Mouse (Mus musculus): ENCODE data around the gene Ubl4b.
A peak's percentile ranks its signal among the peaks of the same experiment; 100 is the strongest.

Ubl4b gene

DNA sequence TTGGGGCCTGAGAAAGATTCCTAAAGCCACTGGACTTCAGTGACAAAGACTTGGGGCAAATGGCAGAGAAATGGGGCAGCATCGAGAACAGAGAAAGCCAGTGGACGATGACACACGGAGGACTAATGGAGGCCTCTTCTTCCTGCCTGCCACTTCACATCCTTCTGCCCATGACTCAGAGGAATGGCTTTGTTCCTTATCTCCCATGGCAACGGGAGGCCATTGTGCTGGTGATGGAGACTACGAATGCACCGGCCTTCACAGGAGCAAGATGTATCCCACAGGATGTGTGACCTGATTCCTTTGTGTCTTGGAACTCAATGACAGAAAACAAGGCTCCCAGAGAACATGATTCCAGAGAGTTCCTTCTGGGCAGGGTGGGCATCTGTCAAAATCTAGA lies 30.3 kb downstream of the Ubl4b start:
- no peak for DNase-seq (ENCODE audit: low spot score in 2 of 2)

- DNase-seq (ENCODE audit: low spot score in 2 of 2) = no peak
Measured at GRCm38 (mm10) chr3:107520931-107521330, 33.9 kb downstream of the Ubl4b start.

DNA sequence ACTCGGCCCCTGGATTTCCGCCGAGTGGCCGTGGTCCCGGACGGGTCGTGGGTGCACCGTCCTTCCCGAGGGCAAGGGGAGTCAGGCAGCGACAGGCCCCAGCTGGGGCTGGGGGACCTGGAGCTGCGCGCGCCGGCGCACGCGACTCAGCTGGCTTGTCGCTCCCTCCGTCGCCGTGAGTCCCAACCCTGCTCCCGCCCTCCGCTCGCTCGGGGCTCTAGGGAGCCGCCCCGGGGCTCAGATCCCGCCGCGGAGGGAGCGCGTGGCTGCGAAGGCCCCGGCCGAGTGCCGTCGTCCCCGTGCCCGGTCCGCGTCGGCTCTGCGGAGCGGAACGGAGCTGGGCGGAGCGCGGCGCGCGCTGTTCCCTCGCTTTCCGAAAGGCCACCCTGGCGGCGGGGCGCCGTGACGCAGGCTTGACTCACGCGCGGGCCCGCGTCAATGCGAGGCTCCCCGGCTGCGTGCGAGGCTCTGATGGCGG lies 37.2 kb downstream of the Ubl4b start, which contains the start of gene Slc6a17:
Slc6a17 (minus strand) TSS at position 388 of the 478 bp plus-strand sequence.
- DNase-seq (ENCODE audit: low spot score in 2 of 2) = no peak

DNA sequence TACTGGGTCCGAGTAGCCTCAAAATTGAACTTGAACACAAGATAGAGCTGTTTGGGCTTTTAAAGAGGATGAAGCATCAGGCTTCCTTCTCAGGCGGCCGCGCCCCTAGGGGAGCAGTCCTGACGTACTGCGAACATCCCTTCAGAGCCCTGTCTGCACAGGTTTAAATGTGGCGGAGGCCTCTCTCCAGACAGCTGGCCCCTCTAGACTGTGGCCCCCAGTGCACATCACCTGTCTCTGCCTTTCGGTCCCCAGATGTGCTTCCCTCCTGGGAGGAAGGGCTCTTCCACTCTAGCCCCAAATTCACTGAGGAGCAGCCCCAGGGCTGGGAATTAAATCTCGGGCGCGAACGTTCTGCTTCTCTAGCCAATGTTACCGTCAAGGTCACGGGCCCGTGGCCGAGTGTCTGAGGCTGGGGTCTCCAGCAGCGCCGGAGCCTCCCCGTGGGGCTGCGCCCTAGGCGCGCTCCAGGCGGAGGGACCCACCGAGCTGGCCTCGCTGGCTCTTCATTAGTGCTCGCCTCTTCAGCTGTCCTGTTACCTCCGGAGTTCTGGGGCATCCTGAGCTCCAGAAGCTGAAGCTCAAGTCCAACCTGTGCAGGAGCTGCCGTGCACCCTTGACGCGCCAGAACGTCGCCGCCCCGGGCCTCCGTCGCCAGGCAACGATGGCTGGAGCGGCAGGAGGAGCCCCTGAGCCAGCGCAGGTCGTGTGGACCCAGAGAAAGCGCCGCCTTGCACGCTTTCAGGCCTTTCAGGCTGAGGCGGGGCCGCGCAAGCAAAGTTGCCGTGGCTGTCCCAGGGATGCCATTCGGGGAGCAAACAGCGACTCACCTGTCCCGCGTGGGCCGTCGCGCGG lies 37.9 kb downstream of the Ubl4b start:
- DNase-seq (ENCODE audit: low spot score in 2 of 2) = no peak

- DNase-seq (ENCODE audit: low spot score in 2 of 2) = no peak
Measured at GRCm38 (mm10) chr3:107515989-107516388, 38.9 kb downstream of the Ubl4b start.

- no peak for DNase-seq (ENCODE audit: low spot score in 2 of 2)
Measured at GRCm38 (mm10) chr3:107511416-107511815, 43.5 kb downstream of the Ubl4b start.

DNA sequence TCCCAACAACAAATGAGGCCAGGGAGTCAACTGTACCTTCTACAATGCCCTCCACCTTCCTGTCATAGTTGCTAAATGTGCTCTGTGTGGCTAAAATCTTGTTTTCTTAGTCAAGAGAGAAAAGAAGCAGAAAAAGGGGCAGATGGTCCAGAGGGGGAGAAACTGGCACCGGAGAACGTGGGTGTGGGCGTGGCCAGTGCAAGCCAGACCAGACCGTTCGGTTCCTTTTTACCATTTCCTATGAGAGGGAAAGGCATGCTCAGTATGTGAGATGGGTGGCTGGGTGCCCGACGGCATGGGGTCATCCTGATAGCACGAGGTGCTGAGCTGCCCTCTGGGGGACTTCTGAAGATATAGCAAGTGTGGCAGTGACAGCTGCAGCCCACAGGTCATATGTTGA lies 46.2 kb downstream of the Ubl4b start:
- peak in 1 of 2 experiments; percentile 6 for DNase-seq (ENCODE audit: low spot score in 2 of 2)

DNA sequence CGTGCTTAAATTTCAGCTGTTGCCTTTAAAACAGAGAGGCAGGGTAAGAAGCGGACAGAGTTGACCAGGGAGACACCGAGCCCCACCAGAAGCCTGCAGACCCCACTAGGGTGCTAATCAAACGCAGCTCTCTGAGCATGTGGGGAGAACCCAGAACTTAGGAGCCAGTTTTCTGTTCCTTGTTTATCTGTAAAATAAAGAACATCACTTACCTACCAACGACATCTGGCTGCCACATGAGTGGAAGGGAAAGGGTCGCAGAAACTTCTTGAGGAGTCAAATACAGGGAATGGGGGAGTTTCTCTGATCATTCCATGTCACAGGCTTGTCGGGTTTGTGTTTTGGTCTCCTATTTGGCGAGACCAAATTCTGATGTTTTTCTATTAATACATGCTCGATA lies 46.9 kb downstream of the Ubl4b start:
- DNase-seq (ENCODE audit: low spot score in 2 of 2) = no peak

DNA sequence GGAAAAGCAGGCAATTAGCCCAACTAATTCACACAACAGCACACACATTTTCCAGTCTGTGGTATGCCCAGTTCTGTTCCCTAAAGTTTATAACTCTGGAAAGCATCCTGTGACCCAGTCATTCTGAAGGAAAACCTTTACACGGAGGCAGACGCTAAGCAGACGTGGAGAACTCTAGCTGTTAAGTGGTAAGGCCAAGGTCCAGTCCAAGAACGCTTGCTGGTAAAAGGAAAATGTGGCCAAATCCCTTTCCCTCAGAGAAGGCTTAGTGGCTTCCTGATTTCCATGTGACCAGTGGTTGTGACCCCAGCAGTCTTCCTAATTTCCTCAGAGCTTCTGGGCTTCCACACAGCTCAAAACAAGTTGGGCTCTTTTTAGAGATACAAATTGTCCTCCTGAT lies 48.3 kb downstream of the Ubl4b start:
- DNase-seq (ENCODE audit: low spot score in 2 of 2) = no peak

DNA sequence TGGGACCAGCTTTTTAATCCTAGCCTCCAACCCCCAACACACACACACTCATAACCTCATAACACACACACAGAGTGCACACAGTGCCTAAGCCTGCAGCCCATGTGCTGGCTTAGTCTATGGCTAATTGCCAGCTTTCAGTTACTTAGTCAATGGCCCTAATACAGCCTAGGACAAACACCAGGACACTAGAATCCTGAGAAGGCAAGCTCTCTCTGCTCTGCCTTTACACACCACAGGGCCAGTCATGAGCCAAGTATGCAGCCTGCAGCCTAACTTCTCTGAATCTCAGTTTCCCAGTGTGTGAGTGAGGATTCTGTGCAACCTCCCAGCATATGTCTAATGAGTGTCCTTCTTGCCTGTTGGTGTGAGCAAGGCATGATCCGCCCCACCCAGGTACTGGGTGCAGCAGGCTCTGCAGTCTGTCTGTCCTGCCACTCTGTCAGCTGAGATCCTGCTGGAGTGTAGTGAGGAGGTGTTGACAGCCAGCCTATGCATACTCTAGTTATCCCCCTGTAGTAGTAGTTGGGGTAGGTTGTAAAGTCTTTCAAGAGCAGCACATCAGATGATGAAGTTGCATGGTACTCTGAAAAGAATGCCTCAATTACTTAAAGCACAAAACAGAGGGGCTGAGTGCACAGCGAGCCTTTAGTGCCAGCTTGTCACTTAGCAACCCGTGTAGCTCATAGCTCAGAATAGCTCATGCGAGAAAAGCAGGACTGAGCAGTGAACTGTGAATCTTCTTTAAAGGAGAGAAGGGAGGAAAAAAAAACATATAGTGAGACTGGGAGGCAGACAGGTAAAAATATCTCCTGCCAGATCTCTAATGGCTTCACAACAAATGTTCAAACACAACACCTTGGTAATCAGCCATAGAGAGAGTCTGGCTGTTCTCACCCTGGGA lies 49.2 kb downstream of the Ubl4b start:
- peak in 1 of 2 experiments; percentile 13 for DNase-seq (ENCODE audit: low spot score in 2 of 2)

GRCm38 (mm10) chr3:107504542-107504941 lies 50.3 kb downstream of the Ubl4b start:
- no peak for DNase-seq (ENCODE audit: low spot score in 2 of 2)

DNA sequence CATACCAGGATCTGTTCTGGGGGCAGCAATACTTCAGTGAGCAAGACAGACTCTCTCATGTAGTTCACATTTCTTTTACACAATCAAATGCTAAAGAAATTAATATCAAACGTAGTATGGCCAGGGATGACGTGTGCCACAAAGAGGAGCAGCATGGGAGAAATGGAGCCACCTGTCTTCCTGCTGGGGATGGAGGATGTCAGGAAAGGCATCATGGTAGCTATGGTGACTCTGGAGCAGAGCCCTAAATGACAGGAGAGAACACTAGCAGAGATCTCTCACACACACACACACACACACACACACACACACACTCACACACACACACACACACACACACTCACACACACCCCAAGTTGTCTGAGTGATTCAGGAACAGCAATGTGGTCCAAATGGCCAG lies 51.2 kb downstream of the Ubl4b start:
- DNase-seq (ENCODE audit: low spot score in 2 of 2) = no peak
